Mouse (Mus musculus): Measurements from ENCODE around the gene Herc3.

Gene Herc3

DNA sequence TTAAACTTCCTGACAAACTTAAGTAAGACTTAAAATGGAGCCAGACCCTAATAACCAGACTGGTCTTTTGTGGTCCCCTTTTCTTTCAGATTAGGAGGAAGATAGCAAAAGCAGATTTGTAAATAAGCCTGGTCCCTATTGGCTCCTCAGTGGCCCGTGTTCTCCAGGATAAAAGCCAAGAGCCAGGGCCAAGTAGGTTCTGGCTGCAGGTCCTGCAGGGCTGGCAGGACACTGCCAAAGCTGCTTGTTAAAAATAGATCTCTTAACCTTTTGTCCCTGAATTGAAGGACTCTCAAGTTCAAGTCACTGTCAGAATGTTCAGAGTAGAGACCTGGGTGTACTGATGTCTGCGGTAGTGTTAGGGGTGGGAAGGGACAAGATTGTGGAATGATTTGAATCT, 96.6 kb downstream of the Herc3 start:
- no peak for DNase-seq

DNA sequence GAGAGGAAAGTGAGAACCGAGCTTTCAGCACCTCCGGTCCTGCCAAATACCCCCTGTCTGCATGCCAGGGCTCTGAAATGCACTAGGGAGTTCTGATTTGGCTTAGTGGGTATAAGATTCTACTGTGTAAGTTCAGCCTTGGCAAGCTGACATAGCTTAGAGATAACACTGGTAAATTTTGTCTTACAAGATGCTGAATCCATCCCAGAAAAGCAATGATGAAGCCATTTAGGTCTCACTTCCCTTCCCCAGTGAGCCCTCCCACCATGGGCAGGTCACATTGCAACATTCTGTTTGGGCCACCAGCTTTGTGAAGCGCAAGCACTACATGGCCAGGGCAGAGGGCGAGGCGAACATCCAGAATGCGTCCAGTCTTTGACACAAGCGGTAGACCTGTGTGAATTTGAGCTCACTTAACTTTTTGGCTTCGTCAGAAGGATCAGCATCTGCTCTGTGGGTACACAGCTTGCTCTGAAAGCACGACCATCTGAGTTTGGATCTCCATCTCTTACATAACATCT, 98.7 kb downstream of the Herc3 start:
- DNase-seq, result peak; percentile 46

DNA sequence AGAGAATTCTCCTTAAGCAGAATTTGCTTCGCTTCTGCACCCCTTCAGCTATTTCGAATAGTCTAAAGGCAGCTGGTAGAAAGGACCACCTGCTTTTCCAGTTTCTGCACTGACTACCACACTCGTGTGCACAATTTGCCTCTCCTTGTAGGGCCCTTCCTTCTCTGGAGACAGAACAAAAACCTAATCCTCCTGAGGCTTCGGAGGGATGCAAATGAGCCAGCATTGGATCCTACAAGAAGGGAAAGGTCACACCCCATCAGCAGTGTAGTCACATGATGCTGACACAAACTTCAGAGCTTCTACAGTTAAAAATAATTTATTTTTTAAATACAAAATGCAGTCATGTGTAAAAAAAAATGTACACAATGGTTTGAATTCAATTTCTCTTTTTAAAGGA, 99.9 kb downstream of the Herc3 start:
- DNase-seq, result no peak

DNA sequence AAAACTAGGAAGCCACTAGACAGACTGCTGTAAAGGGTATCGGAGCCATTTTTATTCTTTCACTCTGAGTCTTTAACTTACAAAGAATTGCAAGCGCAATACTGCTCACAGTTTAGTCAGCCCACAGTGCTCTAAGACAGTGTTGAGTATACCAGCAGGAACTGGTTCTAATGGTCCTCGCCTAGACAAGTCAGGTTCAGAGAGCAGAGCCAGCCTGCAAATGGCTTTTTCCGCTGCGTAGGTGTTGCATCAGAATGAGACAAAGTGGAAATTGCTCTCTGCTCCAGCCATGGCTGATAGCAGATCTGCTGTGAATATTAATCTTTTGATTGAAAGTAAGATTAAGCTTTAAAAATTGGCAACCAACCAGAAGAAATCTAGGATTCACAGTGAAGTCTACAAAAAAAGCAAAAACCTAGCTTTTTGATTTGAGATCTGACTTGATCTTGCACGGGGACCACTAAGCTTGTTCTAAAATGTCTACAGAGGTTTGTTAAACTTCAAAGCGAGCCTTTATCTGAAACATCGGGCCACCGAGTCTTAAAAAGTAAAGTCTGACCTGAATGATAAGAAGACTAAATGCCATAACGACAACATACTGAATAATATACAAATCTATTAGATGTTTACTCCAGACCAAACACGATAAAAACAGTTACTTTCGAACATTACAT, 101.4 kb downstream of the Herc3 start:
- DNase-seq, result no peak

DNA sequence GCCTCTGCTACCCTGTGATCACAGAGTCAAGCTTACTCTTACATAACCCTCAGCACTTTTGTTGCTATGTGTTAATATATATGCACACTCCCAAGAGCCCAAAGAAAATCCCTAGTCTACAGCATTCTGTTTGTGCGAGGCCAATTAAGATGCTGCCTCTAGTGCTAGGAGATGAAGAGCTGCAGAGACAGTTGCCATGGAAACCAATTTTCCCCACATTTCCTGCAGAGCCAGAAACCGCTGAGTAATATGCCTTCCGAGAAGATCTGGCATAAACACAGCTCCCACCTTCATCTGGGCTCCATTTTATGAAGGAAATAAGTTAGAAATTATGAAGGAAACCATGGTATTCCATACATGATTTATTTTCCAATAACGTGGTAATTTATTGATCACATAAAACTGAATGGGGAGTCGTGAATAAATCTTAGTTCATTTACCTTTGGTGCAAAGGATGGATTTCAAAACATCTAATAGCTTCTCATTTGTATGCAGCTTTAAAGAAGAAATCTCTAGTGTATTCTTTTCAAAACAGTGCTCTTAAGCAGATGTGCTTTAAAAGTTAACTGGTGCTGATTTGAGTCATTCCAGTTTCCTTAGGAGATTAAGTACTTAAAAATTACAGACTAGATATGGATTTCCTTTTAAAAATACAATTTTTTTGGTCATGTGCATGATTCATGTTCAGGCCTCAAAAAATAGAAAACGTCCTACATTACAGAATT, 102.1 kb downstream of the Herc3 start:
- no peak for DNase-seq

DNA sequence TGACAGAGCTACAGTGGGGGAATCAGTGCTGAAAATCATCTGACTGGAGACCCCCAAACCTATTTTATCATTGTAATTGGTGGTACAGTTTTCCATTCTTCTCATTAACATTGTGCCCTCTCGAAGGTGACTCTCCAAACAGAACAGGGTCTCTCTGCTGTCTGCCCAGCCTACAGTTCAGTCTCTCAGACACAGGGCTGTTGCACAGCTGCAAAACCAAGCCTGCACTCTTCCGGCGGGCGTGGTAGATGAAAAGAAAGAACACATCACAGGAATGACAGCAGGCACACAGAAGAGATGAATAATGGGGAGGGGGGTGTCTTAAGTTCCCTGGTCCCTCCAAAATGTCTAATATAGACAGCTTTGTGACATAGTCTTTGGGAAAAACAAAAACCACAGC, 102.9 kb downstream of the Herc3 start:
- DNase-seq, result no peak

DNA sequence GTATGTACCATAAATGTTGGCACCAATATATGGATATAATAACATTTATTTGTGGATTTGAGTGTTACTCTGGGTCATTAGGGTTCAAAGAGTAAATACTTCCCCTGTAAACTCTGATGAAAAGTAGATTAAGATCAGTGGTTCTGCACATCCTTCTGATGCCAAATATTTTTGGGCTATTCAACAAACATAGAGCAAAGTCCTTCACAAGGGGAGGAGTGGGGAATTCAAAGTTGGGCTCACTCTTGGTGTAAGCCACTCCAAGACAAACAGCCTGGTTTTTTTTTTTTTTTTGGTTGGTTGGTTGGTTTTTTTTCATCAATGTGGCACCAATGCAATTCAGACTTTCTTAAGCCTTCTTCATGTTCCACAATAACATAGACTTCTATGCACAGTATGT, 106.5 kb downstream of the Herc3 start:
- no peak for DNase-seq

DNA sequence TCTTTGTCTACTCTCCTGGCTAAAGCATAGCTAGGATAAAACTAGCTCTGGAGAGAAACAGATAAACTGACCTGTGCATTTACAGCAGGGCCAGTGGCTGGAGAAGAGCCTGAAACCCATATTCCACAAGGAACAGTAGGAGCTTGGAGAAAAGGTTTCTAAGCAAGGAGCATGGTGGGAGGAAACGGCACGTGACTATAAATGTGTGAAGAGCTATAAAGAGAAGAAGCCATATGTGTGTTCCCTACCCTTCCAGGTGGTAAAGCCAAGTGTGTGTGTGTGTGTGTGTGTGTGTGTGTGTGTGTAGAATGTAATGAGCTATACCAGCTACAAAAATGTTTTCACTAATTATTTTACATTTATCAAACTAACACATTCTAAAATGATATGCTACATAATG, 111.0 kb downstream of the Herc3 start:
- DNase-seq, result no peak

DNA sequence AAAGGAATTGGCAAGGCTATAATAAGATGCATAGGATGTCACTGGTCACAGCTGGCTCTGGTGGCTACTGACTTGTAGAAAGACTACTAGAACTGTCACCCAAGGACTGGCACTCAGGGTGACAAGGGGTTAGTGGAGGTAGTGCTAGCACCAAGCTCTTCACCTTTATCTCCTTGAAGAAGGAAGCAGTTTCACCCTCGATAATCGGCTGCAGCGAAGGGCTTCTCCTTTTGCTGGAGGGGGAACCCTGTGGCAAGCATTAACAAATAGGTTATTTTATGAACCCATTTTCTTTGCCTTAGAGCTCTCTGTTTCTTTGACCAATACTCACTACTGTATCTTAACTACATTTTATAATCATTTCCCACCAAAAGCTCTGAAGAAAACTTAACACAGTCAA, 112.7 kb downstream of the Herc3 start:
- DNase-seq, result no peak

DNA sequence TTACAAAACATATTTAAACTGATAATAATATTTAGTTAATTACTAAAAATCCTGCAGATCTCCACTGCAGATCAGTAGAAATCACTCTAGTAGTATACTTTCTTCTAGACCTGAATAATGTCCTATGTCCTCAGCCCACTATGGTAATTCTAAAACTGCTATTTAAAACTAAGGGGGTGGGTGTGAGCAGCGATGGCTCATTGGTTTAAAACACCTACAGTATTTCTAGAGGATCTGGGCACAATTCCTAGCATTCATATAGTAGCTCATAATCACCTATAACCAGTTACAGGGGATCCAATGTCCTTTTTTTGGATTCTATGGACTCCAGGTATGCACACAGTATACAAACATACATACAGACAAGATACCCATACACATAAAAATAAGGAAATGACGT, 115.0 kb downstream of the Herc3 start:
- no peak for DNase-seq

DNA sequence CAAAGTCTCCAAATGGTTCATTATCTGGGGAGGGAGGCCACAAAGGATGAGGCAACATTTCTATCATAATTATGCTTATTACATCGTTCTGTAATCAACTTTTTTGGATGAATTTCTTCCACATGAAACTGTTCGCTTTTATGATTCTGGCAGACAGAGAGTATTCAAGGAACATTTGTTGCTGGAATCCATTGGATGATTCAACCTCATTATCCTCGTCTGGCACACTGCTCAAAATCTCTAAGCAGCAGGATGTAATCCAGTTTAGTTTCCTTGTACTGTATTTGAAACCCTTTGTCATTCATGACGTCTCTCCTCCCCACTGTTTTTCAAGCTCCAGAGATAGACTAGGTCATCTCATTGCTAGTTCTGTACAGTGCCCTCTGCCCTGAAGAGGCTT, 115.6 kb downstream of the Herc3 start:
- no peak for DNase-seq

DNA sequence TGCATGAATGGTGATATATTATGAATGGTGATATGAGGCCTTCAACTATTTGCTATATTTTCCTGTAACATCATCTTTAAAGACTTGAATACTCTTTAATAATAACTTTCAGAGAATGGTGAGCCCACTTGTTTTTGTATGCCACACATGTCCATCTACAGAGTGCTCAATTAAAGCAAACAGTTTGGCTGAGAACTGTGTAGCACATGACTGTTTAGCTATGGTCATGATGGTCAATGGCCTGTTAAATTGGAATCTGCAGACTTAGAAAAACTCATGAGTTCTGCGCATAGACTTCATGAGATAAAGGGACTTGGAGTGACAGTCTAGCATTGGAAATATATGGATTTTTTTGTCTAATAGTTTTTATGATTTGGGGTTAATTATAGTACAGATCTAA, 119.1 kb downstream of the Herc3 start:
- no peak for DNase-seq

DNA sequence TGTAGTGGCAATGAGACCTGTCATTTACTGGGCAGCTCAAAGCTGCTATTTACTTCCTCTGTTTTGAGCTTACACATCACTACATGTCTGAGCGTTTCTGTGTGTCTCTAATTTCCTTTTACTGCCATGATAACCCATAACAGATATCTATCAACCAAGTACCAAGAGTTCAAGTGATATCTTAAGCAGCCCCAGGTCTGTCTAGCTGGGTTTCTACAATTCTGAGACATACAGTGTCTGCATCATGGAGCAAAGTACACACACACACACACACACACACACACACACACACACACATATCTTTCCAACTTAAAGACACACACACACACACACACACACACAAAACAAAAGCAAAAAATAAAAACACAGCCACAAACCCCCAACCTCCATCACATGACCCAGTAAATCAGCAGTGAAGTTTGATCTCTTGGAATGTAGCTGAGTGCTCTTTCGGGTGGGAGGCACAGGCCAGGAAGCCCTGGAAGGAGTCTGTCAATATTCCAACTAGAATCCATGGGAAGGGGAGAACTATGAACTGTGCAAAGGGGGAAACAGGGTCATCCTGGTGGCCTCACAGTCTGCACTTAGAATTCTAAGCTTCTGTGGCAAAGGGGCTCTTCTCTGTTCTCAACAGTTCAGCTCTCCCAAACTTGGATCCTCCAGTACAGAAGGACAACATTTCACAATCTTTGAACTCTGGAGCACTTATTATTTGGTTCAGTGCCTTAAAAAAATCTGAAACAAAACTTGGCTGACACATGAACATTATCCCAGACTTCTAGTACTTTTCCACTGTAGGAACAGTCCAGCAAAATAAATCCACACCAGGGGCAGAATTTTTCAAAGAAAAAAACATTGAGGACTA, 120.1 kb downstream of the Herc3 start:
- DNase-seq, result no peak

DNA sequence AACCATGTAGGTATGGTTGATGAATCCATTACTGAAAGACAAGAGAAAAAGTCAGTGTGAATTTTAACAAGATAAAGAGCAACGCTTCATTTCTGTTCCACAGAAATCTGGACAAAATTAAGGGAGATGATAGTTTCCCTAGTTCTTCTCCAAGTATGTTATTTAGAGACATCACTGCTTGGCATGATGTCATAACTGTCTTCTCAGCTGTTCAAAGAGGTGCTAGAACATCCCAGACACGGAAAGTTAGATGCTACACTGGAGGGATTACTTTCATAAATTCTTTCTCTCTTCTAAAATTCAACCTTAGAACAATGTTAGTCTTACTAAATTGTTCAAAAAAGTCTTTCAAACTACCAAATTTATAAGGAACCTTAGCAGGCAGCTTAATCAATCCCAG, 129.3 kb downstream of the Herc3 start:
- no peak for DNase-seq

DNA sequence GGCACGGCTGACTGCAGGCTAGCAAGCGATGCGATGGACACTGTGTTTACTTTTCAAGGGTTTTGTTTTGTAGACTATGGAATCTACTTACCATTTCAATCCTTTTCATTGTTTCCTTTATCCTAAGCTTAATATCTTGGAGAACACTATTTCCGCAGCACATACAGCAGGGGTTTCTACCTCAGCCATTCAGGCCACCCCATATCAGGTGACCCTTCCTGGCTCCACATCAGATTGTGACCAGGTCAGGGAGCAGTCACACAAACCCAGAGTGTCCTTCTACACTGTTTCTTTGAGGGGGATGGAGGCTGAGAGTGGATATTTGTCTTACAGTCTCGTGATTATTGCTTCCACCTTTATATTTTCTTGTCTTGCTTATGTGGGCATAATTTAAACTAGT, 131.4 kb downstream of the Herc3 start:
- no peak for DNase-seq

DNA sequence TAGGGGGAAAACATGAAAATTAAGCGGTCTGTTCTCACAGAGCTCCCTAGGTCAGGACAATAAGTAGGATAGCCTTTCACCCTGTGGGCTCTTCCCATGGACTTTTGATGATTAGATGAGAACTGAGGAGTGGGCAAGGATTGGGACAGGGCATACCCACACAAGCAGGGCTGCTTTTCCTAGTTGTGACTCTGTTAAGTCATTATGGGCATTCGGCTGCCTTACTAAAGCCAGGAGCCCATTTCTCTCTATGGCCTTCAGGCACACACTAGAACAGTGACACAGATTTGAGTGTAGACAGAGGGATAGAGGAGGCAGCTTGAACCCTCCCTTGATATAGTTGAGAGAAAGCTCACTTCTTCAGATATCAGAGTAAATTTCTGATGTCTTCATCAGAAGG, 132.8 kb downstream of the Herc3 start:
- DNase-seq, result no peak

DNA sequence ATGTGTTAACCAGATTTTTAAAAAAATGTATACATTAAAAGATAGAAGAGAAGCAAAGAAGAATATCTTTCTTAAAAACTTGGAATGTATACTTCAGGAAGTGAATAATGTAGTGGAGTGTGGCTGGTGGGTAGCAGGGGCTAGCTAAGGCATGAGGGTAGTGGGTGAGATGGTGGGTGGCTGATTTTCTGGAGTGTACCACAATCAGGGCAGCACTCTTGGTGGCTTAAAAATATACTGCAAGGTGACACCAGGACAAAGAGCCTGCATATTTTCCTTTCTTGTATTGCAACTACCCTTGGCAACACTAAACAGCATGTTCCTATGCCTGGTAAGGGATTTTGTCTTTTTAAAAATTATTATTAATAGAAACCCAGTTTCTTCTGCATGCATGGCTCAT, 133.3 kb downstream of the Herc3 start:
- no peak for DNase-seq

DNA sequence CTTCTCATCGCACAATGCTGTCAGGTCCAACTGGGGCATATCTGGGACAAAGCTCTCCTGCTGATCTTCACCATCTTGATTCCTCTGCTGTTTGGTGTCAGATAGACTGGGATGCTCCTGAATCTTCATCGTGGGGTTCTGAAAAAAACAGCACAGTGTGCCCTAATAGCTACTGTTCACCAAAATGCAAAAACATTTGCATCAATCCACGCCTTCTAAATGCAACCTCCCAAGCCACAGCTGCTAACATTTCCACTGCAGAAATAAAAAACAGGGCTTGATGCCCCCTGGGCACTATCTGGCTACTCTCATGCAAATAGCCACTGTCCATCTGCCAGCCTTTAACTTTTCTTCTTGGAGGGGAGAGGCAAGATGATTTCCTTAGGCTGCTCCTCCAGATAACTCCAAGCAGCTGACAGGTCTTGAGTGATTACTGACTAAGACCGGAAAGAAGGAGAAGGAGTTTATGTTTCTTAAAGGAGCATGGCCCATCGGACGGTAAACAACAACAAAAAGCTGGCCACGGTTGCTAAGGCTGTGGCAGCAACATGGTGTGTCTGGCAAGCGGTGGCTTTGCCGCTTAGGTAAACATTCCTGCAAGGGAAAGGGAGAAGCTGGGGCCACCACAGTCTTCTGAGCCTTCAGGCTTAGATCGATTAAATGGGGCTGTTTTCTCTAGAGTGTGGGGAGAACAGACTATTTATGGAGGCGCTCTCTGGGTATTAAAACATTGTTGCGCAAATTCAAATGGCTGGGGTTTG, 134.0 kb downstream of the Herc3 start:
- no peak for DNase-seq

DNA sequence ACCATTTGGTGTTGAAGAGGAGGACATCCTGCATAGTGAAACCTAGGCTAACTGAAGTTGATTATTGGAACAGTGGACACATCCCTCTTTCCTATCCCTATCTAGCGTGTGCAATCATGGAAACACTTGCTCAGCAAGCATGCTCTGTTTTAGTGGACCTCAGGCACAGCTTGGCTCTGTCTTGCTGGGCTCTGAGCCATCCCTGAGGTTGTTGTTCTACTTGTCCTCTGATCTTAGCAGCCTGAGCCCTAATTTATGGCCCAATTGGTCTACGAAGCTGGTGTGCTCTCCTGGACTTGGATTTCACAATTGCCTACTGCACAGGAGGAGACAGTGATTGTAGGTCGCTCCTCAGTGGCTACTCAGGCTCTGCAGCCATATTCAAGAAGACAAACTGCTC, 137.0 kb downstream of the Herc3 start:
- DNase-seq, result no peak

Measured in lung, postnatal 14 days (tissue).